Comparison of ENCODE assay signal across 19 mouse cellular contexts in the genomic region with DNA sequence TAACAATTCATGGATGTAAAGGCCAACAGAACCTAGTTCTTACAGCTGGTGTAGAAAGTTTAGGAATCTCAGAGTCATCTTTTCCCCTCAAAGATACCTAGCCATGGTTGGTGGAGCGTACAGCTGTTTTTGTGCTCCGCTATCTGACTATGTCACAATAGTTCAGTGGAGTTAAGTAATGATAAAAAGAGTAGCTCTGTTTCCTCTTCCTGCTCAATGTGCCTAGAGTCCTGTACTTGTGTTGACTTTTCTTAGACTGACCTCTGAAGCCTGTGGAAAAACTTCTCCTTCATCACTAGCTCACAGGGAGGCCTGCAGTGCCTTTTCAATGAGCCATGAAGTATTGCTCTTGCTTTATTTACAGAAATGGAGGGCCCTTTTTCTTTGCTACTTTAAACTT.
DNase-seq lines count a peak whose midpoint lies in the region; ATAC-seq and TF ChIP-seq lines count a peak whose summit lies in the region.
"Had no signal": no experiment of that assay in that cellular context is flagged by ENCODE, and none has a peak within 500 bp of the region (broad histone marks: within the 10 kb centered on the region; RNA-seq: fewer than 3 reads in every experiment).

No protein-coding gene starts in this region.

- H3K4me1 ChIP-seq in lung, postnatal 0 days (ENCODE audit: insufficient read depth, low read depth, low read length): no peaks in the 10 kb centered on the region
- no peaks in the 10 kb centered on the region for H3K4me1 ChIP-seq in liver, embryonic 12.5 days
- no peaks in the 10 kb centered on the region for H3K4me1 ChIP-seq in stomach, postnatal 0 days (replicated peaks; ENCODE audit: control insufficient read depth, insufficient read depth)
- H3K4me1 ChIP-seq: kidney, embryonic 15.5 days; lung, embryonic 15.5 days; neural tube, embryonic 12.5 days had no signal

- TF ChIP-seq EP300 in lung, postnatal 0 days (IDR thresholded peaks at IDR 0.05): no peak
- TF ChIP-seq EP300 in stomach, postnatal 0 days (optimal IDR thresholded peaks at IDR 0.05): no peak

- no peaks in the 10 kb centered on the region for H3K36me3 ChIP-seq in lung, postnatal 0 days (ENCODE audit: insufficient read depth, low read length)
- no peaks in the 10 kb centered on the region for H3K36me3 ChIP-seq in liver, embryonic 12.5 days
- H3K36me3 ChIP-seq in stomach, postnatal 0 days (ENCODE audit: control insufficient read depth, insufficient read depth, low read length): no peaks in the 10 kb centered on the region
- H3K36me3 ChIP-seq: kidney, embryonic 15.5 days; lung, embryonic 15.5 days; neural tube, embryonic 12.5 days had no signal

- WGBS in lung, postnatal 0 days: 68% methylated on average over 2 of the region's 2 CpGs
- WGBS in liver, embryonic 12.5 days (ENCODE audit: insufficient replicate concordance): 40% methylated on average over 2 of the region's 2 CpGs
- 71% methylated on average over 2 of the region's 2 CpGs for whole genome bisulfite sequencing in stomach, postnatal 0 days

- TF ChIP-seq CTCF in lung, postnatal 0 days (IDR thresholded peaks at IDR 0.05): no peak
- TF ChIP-seq CTCF in stomach, postnatal 0 days (IDR thresholded peaks at IDR 0.05; ENCODE audit: low read depth): no peak

- no peak overlapping the region for H3K9ac ChIP-seq in lung, postnatal 0 days (replicated peaks; ENCODE audit: low read depth)
- no peak overlapping the region for H3K9ac ChIP-seq in liver, embryonic 12.5 days
- H3K9ac ChIP-seq in stomach, postnatal 0 days (ENCODE audit: low read length): no peak overlapping the region
- H3K9ac ChIP-seq: kidney, embryonic 15.5 days; lung, embryonic 15.5 days; neural tube, embryonic 12.5 days had no signal

- no peak overlapping the region for H3K27ac ChIP-seq in lung, postnatal 0 days (ENCODE audit: low read length)
- no peak overlapping the region for H3K27ac ChIP-seq in liver, embryonic 12.5 days
- H3K27ac ChIP-seq in stomach, postnatal 0 days (replicated peaks): no peak overlapping the region
- H3K27ac ChIP-seq: hindbrain, postnatal 0 days; kidney, embryonic 15.5 days; lung, embryonic 15.5 days; neural tube, embryonic 12.5 days had no signal

- no peaks in the 10 kb centered on the region for H3K9me3 ChIP-seq in lung, postnatal 0 days (ENCODE audit: low read length)
- no peaks in the 10 kb centered on the region for H3K9me3 ChIP-seq in liver, embryonic 12.5 days (replicated peaks)
- no peaks in the 10 kb centered on the region for H3K9me3 ChIP-seq in stomach, postnatal 0 days (ENCODE audit: control insufficient read depth, low read length)
- H3K9me3 ChIP-seq: kidney, embryonic 15.5 days; lung, embryonic 15.5 days; neural tube, embryonic 12.5 days had no signal

- no peaks in the 10 kb centered on the region for H3K27me3 ChIP-seq in lung, postnatal 0 days (replicated peaks; ENCODE audit: insufficient read depth, low read length)
- H3K27me3 ChIP-seq in liver, embryonic 12.5 days (replicated peaks): no peaks in the 10 kb centered on the region
- no peaks in the 10 kb centered on the region for H3K27me3 ChIP-seq in stomach, postnatal 0 days (ENCODE audit: control insufficient read depth, insufficient read depth, low read length)
- H3K27me3 ChIP-seq: kidney, embryonic 15.5 days; lung, embryonic 15.5 days; neural tube, embryonic 12.5 days; Patski had no signal

- no peak for ATAC-seq in lung, postnatal 0 days
- ATAC-seq in liver, embryonic 12.5 days: peak; percentile 49
- ATAC-seq in stomach, postnatal 0 days (ENCODE audit: low FRiP score, low TSS enrichment): peak; percentile 67; the same call in 1 of the 2 replicates
- ATAC-seq: forebrain, embryonic 16.5 days; hindbrain, postnatal 0 days; midbrain, embryonic 16.5 days; Patski had no signal

- peak; percentile 23 for DNase-seq in embryo, embryonic 10.5 days (ENCODE audit: low spot score)
- no peak for DNase-seq in embryo, embryonic 11 days
- peak; percentile 31 for DNase-seq in lung, postnatal 0 days (ENCODE audit: low spot score)
- DNase-seq in lung, postnatal 10 days: no peak
- no peak for DNase-seq in stomach, postnatal 0 days (ENCODE audit: low spot score)
- no peak for DNase-seq in retina, postnatal 1 day
- DNase-seq in urinary bladder, postnatal 4 days (ENCODE audit: low spot score in 2 of 2): no peak
- DNase-seq: cerebellum, adult 11 months; cerebellum, postnatal 36 days; gastrocnemius, postnatal 10 days; right cerebral cortex, postnatal 4 days had no signal

- H3K4me2 ChIP-seq in lung, postnatal 0 days (replicated peaks; ENCODE audit: low read depth, low read length): no peak overlapping the region
- H3K4me2 ChIP-seq in liver, embryonic 12.5 days: no peak overlapping the region
- H3K4me2 ChIP-seq in stomach, postnatal 0 days (replicated peaks; ENCODE audit: low read depth): no peak overlapping the region
- H3K4me2 ChIP-seq: kidney, embryonic 15.5 days; lung, embryonic 15.5 days; neural tube, embryonic 12.5 days had no signal

- H3K4me3 ChIP-seq in lung, postnatal 0 days (ENCODE audit: low read depth, low read length): no peak overlapping the region
- no peak overlapping the region for H3K4me3 ChIP-seq in liver, embryonic 12.5 days
- H3K4me3 ChIP-seq in stomach, postnatal 0 days (ENCODE audit: low read depth, low read length): no peak overlapping the region
- H3K4me3 ChIP-seq: kidney, embryonic 15.5 days; lung, embryonic 15.5 days; neural tube, embryonic 12.5 days had no signal

Comparison
In these comparisons a context has a peak if more than half of its experiments do, and no peak if none do; other contexts are left out.
1. DNase-seq: peak in embryo, embryonic 10.5 days (single experiment) and lung, postnatal 0 days (single experiment); none in embryo, embryonic 11 days (single experiment), lung, postnatal 10 days (single experiment), stomach, postnatal 0 days (single experiment), retina, postnatal 1 day (single experiment) and urinary bladder, postnatal 4 days (0 of 2).